Mouse (Mus musculus): ENCODE data around the gene Olfr113. TPM values are rescaled to one million over a fixed set of nuclear protein-coding genes. Genes with fewer than 3 reads are reported as not detected.

Olfr113 gene
- polyA plus RNA-seq (2012; rRNA removed; ENCODE audit: low replicate concordance), result not detected in 2 replicates

GRCm38 (mm10) chr17:37577563-37577962 lies at the start of gene Olfr113:
TSS of gene Olfr113 (minus strand) at chr17:37577663.

GRCm38 (mm10) chr17:37627009-37627408 lies 49.5 kb upstream of the Olfr113 start, which contains the start of the genes Olfr115 and Olfr116:
TSS of gene Olfr115 (minus strand) at chr17:37627109.
TSS of gene Olfr116 (minus strand) at chr17:37627199.

GRCm38 (mm10) chr17:37592643-37593042 lies 15.2 kb upstream of the Olfr113 start, which contains the start of gene Olfr114:
TSS of gene Olfr114 (minus strand) at chr17:37592743.

GRCm38 (mm10) chr17:37569351-37569750 lies 8.1 kb downstream of the Olfr113 start, which contains the start of gene Olfr112:
TSS of gene Olfr112 (minus strand) at chr17:37569451.

Other genes with a start within 250 kb of the Olfr113 start
- gene Olfr103, start 238.0 kb downstream of the Olfr113 start, polyA plus RNA-seq (2012; rRNA removed; ENCODE audit: low replicate concordance), result not detected in 2 replicates
- not detected in 2 replicates for gene Olfr104-ps, start 218.1 kb downstream of the Olfr113 start, polyA plus RNA-seq (2012; rRNA removed; ENCODE audit: low replicate concordance)
- gene Olfr105-ps, start 198.6 kb downstream of the Olfr113 start, polyA plus RNA-seq (2012; rRNA removed; ENCODE audit: low replicate concordance), result not detected in 2 replicates
- not detected in 2 replicates for gene Olfr106-ps, start 187.3 kb downstream of the Olfr113 start, polyA plus RNA-seq (2012; rRNA removed; ENCODE audit: low replicate concordance)
- not detected in 2 replicates for gene Olfr107, start 178.4 kb downstream of the Olfr113 start, polyA plus RNA-seq (2012; rRNA removed; ENCODE audit: low replicate concordance)
- gene Olfr108, start 132.2 kb downstream of the Olfr113 start, polyA plus RNA-seq (2012; rRNA removed; ENCODE audit: low replicate concordance), result not detected in 2 replicates
- gene Olfr109, start 118.7 kb downstream of the Olfr113 start, polyA plus RNA-seq (2012; rRNA removed; ENCODE audit: low replicate concordance), result not detected in 2 replicates
- 0.15 and 0.34 TPM in 2 replicates for gene H2-M2, start 94.1 kb downstream of the Olfr113 start, polyA plus RNA-seq (2012; rRNA removed; ENCODE audit: low replicate concordance)
- not detected in 2 replicates for gene Olfr110, start 85.2 kb downstream of the Olfr113 start, polyA plus RNA-seq (2012; rRNA removed; ENCODE audit: low replicate concordance)
- gene Olfr111, start 69.6 kb downstream of the Olfr113 start, polyA plus RNA-seq (2012; rRNA removed; ENCODE audit: low replicate concordance), result 0.17 TPM in 1 of 2 replicates, not detected in the other
- not detected in 2 replicates for gene Olfr112, start 8.2 kb downstream of the Olfr113 start, polyA plus RNA-seq (2012; rRNA removed; ENCODE audit: low replicate concordance)
- gene Olfr114, start 15.1 kb upstream of the Olfr113 start, polyA plus RNA-seq (2012; rRNA removed; ENCODE audit: low replicate concordance), result not detected in 2 replicates
- not detected in 2 replicates for gene Olfr115, start 49.4 kb upstream of the Olfr113 start, polyA plus RNA-seq (2012; rRNA removed; ENCODE audit: low replicate concordance)
- not detected in 2 replicates for gene Olfr116, start 49.5 kb upstream of the Olfr113 start, polyA plus RNA-seq (2012; rRNA removed; ENCODE audit: low replicate concordance)
- not detected in 2 replicates for gene Olfr117, start 86.1 kb upstream of the Olfr113 start, polyA plus RNA-seq (2012; rRNA removed; ENCODE audit: low replicate concordance)
- not detected in 2 replicates for gene Olfr118, start 89.3 kb upstream of the Olfr113 start, polyA plus RNA-seq (2012; rRNA removed; ENCODE audit: low replicate concordance)
- not detected in 2 replicates for gene Olfr119, start 118.9 kb upstream of the Olfr113 start, polyA plus RNA-seq (2012; rRNA removed; ENCODE audit: low replicate concordance)
- gene Olfr120, start 144.1 kb upstream of the Olfr113 start, polyA plus RNA-seq (2012; rRNA removed; ENCODE audit: low replicate concordance), result not detected in 2 replicates
- not detected in 2 replicates for gene Olfr121, start 171.2 kb upstream of the Olfr113 start, polyA plus RNA-seq (2012; rRNA removed; ENCODE audit: low replicate concordance)
- gene Olfr122, start 190.9 kb upstream of the Olfr113 start, polyA plus RNA-seq (2012; rRNA removed; ENCODE audit: low replicate concordance), result not detected in 2 replicates
- not detected in 2 replicates for gene Olfr123, start 215.9 kb upstream of the Olfr113 start, polyA plus RNA-seq (2012; rRNA removed; ENCODE audit: low replicate concordance)
- gene Olfr124, start 222.2 kb upstream of the Olfr113 start, polyA plus RNA-seq (2012; rRNA removed; ENCODE audit: low replicate concordance), result not detected in 2 replicates

Measured in subcutaneous adipose tissue, adult 2 months (tissue).